Mouse (Mus musculus) cerebellum, postnatal 4 days (tissue): ENCODE results near the gene Pprc1.

Source experiments
- DNase-seq, 2 experiments: peaks; one replicate each; pipeline ENCODE4 v3.0.0; 2022; ENCODE audit warnings: low spot score in 2 of 2, mixed read lengths in 1 of 2

The Pprc1 gene

GRCm38 (mm10) chr19:46110781-46111180 is 66.1 kb downstream of the Pprc1 start:
- no peak for DNase-seq

GRCm38 (mm10) chr19:46114617-46115016 is 69.9 kb downstream of the Pprc1 start:
- DNase-seq, result no peak

GRCm38 (mm10) chr19:46119458-46119857 is 74.8 kb downstream of the Pprc1 start:
- DNase-seq, result no peak

- DNase-seq, result no peak
These were observed 76.2 kb downstream of the Pprc1 start for GRCm38 (mm10) chr19:46120872-46121271.
